Mouse (Mus musculus) brain, embryonic 14.5 days (tissue): ENCODE data around the gene Ddx6.

Experiments
- CTCF ChIP-seq: fragments of 200-500 bp; IDR thresholded peaks from 2 replicates; pipeline ENCODE4 v1.5.1; 2012; ENCODE audit warnings: inconsistent platforms, mild to moderate bottlenecking, moderate library complexity, borderline replicate concordance; ENCODE audit not compliant: insufficient read depth, insufficient read length; ENCODE audit errors: extremely low read depth
- POLR2A ChIP-seq: fragments of 200-500 bp; IDR thresholded peaks from 2 replicates; pipeline ENCODE4 v1.6.1; 2012; ENCODE audit warnings: mild to moderate bottlenecking, inconsistent platforms, borderline replicate concordance; ENCODE audit not compliant: poor library complexity, insufficient read depth, insufficient read length, severe bottlenecking; ENCODE audit errors: extremely low read depth

GRCm38 (mm10) chr9:44648881-44649281 is 44.2 kb downstream of the Ddx6 start:
- TF ChIP-seq CTCF, result no peak
- no peak for TF ChIP-seq POLR2A
